Mouse (Mus musculus) duodenum, adult 2 months (tissue): ENCODE results near the gene Pbx2. TPM values are rescaled to one million over a fixed set of nuclear protein-coding genes. Genes with fewer than 3 reads are reported as not detected.

Experiments
- polyA plus RNA-seq: library from polyadenylated mRNA; depleted of rRNA; stranded (reverse); fragments of >200 nt; gene quantifications from 2 replicates; pipeline ENCODE4 v1.2.3, GENCODE M21; 2012; ENCODE audit warnings: low replicate concordance; rRNA removed

Gene Pbx2
- 30.5 and 44.4 TPM in 2 replicates for polyA plus RNA-seq

DNA sequence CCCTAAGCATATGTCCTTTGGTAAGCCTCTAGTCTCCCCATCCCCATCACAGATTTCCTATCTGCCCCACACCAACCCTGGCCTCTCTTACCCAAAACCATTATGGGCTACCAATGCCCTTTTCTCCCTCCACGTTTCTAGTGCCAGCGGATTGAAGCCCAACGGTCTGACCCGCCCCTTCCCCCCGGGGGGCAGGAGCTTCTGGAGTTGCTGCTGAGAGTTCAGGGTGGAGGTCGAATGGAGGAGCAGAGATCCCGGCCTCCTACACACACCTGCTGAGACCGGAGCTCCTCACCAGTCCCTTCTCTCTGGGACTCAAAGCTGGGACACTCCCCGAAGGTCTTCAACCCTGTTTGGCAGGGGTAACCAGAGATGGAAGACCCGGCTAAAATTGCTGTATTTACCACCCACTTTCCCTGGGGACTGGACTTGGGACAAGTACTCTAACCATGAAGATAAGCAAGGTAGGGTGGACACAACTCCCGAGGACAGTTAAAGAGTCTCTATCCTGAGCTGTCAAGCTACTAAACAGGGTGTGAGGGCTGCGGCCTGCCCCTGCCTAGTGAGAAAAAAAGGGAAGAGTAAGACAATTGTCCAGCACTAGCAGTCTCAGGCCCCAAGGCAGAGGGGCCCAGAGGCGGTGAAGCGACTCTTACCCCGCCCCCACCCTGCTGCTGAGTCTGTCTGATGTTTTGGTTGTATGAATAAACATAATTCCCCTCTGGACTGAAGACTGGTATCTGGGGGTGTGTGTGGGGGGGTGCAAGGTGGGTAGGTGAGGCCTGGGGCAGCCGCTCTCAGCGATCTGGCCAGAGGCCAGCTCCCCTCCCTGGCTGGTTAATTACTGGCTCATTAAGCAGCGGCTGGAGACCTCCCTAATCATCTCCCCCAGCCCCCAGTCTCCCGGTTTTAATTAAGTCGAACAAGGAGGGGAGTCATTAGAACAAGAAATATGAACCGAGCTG lies at the start of gene Pbx2:
Gene Pbx2 (plus strand): TSS at position 238 of the 965 bp plus-strand sequence.

GRCm38 (mm10) chr17:34564003-34564421 lies 27.1 kb upstream of the Pbx2 start, which contains the start of gene Notch4:
TSS of gene Notch4 (plus strand) at chr17:34564268.

DNA sequence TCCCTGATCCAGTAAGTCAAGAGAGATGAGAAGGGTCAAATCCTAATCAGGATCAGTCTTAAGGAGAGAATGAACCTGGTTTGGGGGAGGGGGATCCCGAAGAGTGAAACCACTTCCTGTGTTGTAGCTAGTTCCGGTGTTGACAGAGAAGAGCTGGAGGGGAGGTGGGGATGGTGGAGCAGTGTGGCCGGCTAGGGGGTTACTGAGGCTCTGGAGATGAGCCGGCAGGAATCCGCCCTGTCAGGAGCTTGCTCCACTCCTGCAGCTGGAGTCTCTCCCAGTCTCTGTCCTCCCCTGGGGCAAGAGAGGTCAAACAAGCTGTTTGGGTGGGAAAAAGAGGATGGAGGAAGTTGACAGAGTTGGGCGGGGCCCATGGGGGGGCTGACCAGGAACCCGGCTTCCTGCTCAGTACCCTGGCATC lies 1.4 kb upstream of the Pbx2 start, which contains the start of gene Gpsm3:
Gene Gpsm3 (plus strand): TSS at position 126 of the 421 bp plus-strand sequence.

DNA sequence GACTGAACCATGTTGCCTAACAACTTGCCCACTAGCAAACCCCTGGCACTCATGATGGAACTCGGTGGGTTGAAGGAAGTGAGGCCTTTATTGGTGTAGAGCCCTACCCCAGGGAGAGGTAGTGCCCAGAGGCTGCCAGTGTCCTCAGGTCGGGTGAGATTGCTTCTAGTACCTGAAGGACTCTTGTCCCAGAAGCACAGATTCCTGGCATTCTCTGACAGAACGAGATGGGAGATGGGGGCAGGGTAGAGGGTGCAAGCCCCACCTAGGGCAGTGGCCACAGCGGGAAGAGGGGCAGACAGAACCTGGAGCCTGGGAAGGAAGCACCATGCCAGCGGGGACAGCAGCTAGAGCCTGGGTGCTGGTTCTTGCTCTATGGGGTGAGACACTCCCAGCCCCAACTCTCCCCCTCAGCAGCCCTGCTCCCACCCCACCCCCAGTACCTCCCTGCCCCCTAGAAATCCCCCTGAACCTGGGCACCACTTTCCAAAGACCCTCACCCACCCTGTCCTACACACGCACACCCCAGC lies 6.6 kb downstream of the Pbx2 start, which contains the start of gene Ager:
Gene Ager (plus strand): TSS at position 297 of the 530 bp plus-strand sequence.

DNA sequence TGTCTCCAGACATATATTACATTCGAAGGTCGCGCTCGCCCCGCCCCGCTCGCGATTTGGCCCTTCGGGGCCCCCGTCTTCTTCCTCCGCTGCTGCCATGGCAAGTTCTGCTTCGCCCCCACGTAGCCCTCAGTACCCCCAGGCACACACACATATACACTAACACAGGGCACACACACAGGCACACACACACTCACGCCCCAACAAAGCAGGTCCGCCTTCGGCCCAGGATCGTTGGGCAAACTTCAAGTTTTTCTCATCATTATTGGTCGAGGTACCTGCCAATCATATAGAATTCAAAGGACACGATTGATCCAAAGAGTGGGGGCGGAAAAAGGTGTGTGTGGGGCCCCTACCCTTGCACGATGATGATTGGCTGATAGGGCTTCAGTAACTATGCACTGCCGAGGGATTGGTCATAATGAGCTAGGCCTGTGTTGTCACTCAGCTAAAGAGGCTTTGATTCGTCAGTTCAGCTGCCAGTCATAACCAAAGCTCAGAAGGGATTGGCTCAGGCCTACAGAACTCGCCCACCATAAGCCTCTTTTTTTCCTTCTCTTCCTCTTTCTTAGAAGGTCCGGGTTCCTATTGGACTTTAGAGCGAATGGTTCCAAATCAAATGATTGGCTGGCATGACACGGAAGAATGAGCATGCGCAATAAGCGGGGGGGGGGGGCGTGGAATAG lies 12.5 kb downstream of the Pbx2 start, which contains the start of gene Rnf5:
Gene Rnf5 (minus strand): TSS at position 316 of the 686 bp plus-strand sequence.

DNA sequence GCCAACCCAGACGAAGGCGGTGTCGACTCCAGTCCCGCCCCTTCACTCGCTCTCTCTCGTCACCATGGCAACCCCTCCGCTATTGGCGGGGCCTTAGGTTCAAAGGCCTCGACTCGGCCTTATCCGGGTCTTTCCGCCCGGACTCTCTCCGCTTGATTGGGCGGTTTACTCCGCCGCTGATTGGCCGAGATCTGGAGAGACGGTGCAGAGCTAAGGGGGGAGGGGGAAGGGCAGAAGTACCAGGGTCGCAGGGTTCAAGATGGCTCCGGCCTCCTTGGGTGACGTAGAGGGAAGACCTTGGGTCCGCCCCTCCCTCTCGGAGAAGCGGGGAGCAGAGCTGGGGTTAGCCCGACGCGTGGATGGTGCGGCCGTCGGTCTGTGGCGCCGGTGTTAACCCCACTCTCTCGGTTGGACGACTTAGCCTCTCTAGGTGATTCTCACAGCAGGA lies 13.0 kb downstream of the Pbx2 start, which contains the start of gene Agpat1:
Gene Agpat1 (plus strand): TSS at position 202 of the 448 bp plus-strand sequence.

GRCm38 (mm10) chr17:34615871-34616270 lies 24.8 kb downstream of the Pbx2 start, which contains the start of gene Egfl8:
TSS of gene Egfl8 (minus strand) at chr17:34615971.

DNA sequence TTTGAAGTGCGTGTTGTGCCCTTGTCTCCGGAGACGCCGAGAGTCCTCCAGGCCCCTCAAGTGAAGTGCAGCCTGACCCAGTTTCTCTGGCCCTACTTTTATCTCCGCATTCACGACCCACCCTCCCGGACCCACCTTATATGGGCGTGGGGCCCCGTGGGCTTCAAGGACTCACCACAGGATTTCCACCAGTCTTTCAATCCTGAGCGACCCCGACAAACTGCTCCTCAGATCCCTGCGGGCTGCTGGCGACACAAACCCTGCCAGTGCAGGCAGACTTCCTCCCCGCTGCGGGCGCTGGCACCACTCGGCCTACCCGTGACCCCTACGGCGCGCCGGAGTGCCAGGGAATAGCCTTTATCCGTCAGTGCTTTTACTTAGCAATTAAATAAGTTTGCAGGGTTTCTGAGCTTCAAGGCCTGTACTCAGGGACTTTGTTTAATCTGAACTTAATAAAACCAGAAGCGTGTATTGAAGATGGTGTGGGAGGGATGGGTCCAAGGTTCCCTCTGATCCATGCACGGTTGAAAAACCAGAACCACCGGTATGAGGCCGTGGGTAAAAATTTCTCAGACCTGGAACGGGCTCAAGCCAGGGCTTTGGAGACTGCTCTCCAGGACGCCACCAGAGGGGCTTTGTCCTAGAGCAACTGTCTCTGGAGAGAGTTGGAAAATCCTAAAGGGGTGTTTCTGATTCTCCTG lies 37.0 kb downstream of the Pbx2 start, which contains the start of gene Ppt2:
Gene Ppt2 (minus strand): TSS at position 568 of the 701 bp plus-strand sequence.

GRCm38 (mm10) chr17:34629221-34629751 lies 38.2 kb downstream of the Pbx2 start, which contains the start of gene Prrt1:
TSS of gene Prrt1 (plus strand) at chr17:34629533.

GRCm38 (mm10) chr17:34644608-34645007 lies 53.5 kb downstream of the Pbx2 start, which contains the start of gene Fkbpl:
TSS of gene Fkbpl (plus strand) at chr17:34644764.

Other genes with a start within 250 kb of the Pbx2 start
- gene Btnl2, start 236.4 kb upstream of the Pbx2 start, polyA plus RNA-seq: 71.0 and 85.2 TPM in 2 replicates
- 72.9 and 155 TPM in 2 replicates for gene Btnl1, start 214.1 kb upstream of the Pbx2 start, polyA plus RNA-seq
- 0.07 and 0.15 TPM in 2 replicates for gene BC051142, start 192.4 kb upstream of the Pbx2 start, polyA plus RNA-seq
- 24.7 and 37.1 TPM in 2 replicates for gene Btnl4, start 113.9 kb upstream of the Pbx2 start, polyA plus RNA-seq
- gene Btnl6, start 73.9 kb upstream of the Pbx2 start, polyA plus RNA-seq: 36.6 and 66.8 TPM in 2 replicates
- gene Notch4, start 27.0 kb upstream of the Pbx2 start, polyA plus RNA-seq: 14.4 and 26.1 TPM in 2 replicates
- gene Gpsm3, start 1.5 kb upstream of the Pbx2 start, polyA plus RNA-seq: 6.9 and 13.4 TPM in 2 replicates
- gene Ager, start 6.6 kb downstream of the Pbx2 start, polyA plus RNA-seq: 1.5 and 1.9 TPM in 2 replicates
- gene Rnf5, start 12.4 kb downstream of the Pbx2 start, polyA plus RNA-seq: 133 and 182 TPM in 2 replicates
- 355 and 550 TPM in 2 replicates for gene Agpat1, start 13.0 kb downstream of the Pbx2 start, polyA plus RNA-seq
- gene Egfl8, start 24.7 kb downstream of the Pbx2 start, polyA plus RNA-seq: 1.4 and 2.1 TPM in 2 replicates
- gene Ppt2, start 37.2 kb downstream of the Pbx2 start, polyA plus RNA-seq: 25.9 and 43.4 TPM in 2 replicates
- gene Prrt1, start 38.3 kb downstream of the Pbx2 start, polyA plus RNA-seq: 7.7 and 10.5 TPM in 2 replicates
- 1.8 and 2.4 TPM in 2 replicates for gene Fkbpl, start 53.5 kb downstream of the Pbx2 start, polyA plus RNA-seq
- gene Atf6b, start 55.9 kb downstream of the Pbx2 start, polyA plus RNA-seq: 67.2 and 71.2 TPM in 2 replicates
- gene Tnxb, start 79.3 kb downstream of the Pbx2 start, polyA plus RNA-seq: 10.1 and 15.3 TPM in 2 replicates
- 13.4 and 20.2 TPM in 2 replicates for gene C4b, start 152.6 kb downstream of the Pbx2 start, polyA plus RNA-seq
- 4.3 and 8.4 TPM in 2 replicates for gene Cyp21a1, start 213.3 kb downstream of the Pbx2 start, polyA plus RNA-seq
- gene Stk19, start 245.7 kb downstream of the Pbx2 start, polyA plus RNA-seq: 55.2 and 59.8 TPM in 2 replicates
- 63.9 and 83.5 TPM in 2 replicates for gene Dxo, start 245.8 kb downstream of the Pbx2 start, polyA plus RNA-seq